Mouse (Mus musculus): ENCODE results near the gene Nup214. TPM values are rescaled to one million over a fixed set of nuclear protein-coding genes. Genes with fewer than 3 reads are reported as not detected.
"Not testable (repeated sequence)": the region's sequence is repeated elsewhere in the genome, so short reads cannot be mapped to it uniquely, and the experiment has no call there.

The Nup214 gene
- polyA plus RNA-seq, 1 experiment from 2014 or later = 87.4 TPM

- H3K27me3 ChIP-seq = no peaks in the 10 kb centered on the region
- WGBS = 94% methylated on average over 4 of the region's 4 CpGs
- peaks cover 81% of the 10 kb centered on the region for H3K36me3 ChIP-seq (replicated peaks)
- no peak overlapping the region for H3K27ac ChIP-seq
- ATAC-seq (ENCODE audit: low FRiP score) = no peak
- H3K4me2 ChIP-seq = no peak overlapping the region
- H3K9me3 ChIP-seq = no peaks in the 10 kb centered on the region
- no peak overlapping the region for H3K9ac ChIP-seq
- no peak overlapping the region for H3K4me3 ChIP-seq (replicated peaks)
- no peaks in the 10 kb centered on the region for H3K4me1 ChIP-seq
Measured at GRCm38 (mm10) chr2:32024372-32024771, 50.1 kb downstream of the Nup214 start.

GRCm38 (mm10) chr2:32029636-32030035, 55.4 kb downstream of the Nup214 start:
- 92% methylated on average over 3 of the region's 3 CpGs for WGBS
- H3K36me3 ChIP-seq (replicated peaks) = peaks cover 86% of the 10 kb centered on the region
- ATAC-seq (ENCODE audit: low FRiP score) = no peak

GRCm38 (mm10) chr2:32033436-32033835, 59.2 kb downstream of the Nup214 start:
- ATAC-seq (ENCODE audit: low FRiP score) = no peak
- WGBS = 94% methylated on average over 6 of the region's 6 CpGs
- peaks cover 85% of the 10 kb centered on the region for H3K36me3 ChIP-seq (replicated peaks)
- no peaks in the 10 kb centered on the region for H3K4me1 ChIP-seq
- H3K27ac ChIP-seq = no peak overlapping the region
- no peaks in the 10 kb centered on the region for H3K9me3 ChIP-seq
- H3K4me3 ChIP-seq (replicated peaks) = no peak overlapping the region
- H3K9ac ChIP-seq = no peak overlapping the region
- no peak overlapping the region for H3K4me2 ChIP-seq
- no peaks in the 10 kb centered on the region for H3K27me3 ChIP-seq

More at GRCm38 (mm10) chr2:32029636-32030035, 55.4 kb downstream of the Nup214 start:
- no peaks in the 10 kb centered on the region for H3K4me1 ChIP-seq
- no peak overlapping the region for H3K9ac ChIP-seq
- H3K4me2 ChIP-seq = no peak overlapping the region
- H3K27ac ChIP-seq = no peak overlapping the region
- H3K9me3 ChIP-seq = no peaks in the 10 kb centered on the region
- H3K4me3 ChIP-seq (replicated peaks) = no peak overlapping the region
- H3K27me3 ChIP-seq = no peaks in the 10 kb centered on the region

- no peaks in the 10 kb centered on the region for H3K9me3 ChIP-seq
- ATAC-seq (ENCODE audit: low FRiP score) = no peak
- H3K27me3 ChIP-seq = no peaks in the 10 kb centered on the region
- no peak overlapping the region for H3K4me2 ChIP-seq
- H3K9ac ChIP-seq = no peak overlapping the region
- 94% methylated on average over 6 of the region's 6 CpGs for WGBS
- H3K27ac ChIP-seq = no peak overlapping the region
- no peaks in the 10 kb centered on the region for H3K4me1 ChIP-seq
- H3K4me3 ChIP-seq (replicated peaks) = no peak overlapping the region
- H3K36me3 ChIP-seq (replicated peaks) = peaks cover 88% of the 10 kb centered on the region
Measured at GRCm38 (mm10) chr2:32034206-32034605, 60.0 kb downstream of the Nup214 start.

DNA sequence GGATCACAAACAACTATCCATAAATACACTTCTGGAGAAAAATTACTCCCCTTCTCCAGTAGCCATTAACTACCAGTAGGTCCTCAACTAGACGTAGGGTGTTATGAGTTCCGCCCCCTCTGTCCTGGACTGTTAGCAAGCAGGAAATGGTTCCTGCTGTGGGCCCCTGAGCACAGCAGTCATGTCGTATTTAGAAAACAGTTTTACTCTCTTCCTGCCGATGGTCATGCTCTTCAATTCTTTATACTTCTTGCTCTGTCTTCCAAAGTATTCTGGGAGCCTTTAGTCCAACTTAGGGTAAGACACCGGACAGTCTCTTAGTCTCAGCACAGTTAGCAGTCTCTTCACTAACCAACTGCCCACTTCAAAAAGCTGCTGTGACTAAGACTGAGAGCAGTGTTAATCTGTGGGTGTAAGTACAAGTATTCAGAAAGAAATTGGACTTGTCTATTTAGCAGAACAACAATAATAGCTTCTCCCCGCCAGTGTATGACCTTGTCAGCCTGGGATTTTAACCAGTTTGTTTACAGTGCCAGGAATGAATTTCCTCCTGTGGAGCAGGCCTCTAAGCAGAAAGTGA, 63.1 kb downstream of the Nup214 start:
- Histone ChIP-seq H3K4me1 (no peaks in the 10 kb centered on the region), H3K36me3 (replicated peaks) (peaks cover 90% of the 10 kb centered on the region), H3K27me3 (no peaks in the 10 kb centered on the region), H3K27ac (no peak overlapping the region), H3K9ac (no peak overlapping the region), H3K4me3 (replicated peaks) (no peak overlapping the region), H3K4me2 (no peak overlapping the region), H3K9me3 (no peaks in the 10 kb centered on the region)
- no peak for ATAC-seq (ENCODE audit: low FRiP score)
- 90% methylated on average over 6 of the region's 6 CpGs for WGBS

- Histone ChIP-seq H3K9me3 (no peaks in the 10 kb centered on the region), H3K9ac (no peak overlapping the region), H3K36me3 (replicated peaks) (peaks cover 90% of the 10 kb centered on the region), H3K27me3 (no peaks in the 10 kb centered on the region), H3K4me2 (no peak overlapping the region), H3K4me1 (no peaks in the 10 kb centered on the region), H3K27ac (no peak overlapping the region), H3K4me3 (replicated peaks) (no peak overlapping the region)
- no peak for ATAC-seq (ENCODE audit: low FRiP score)
- 87% methylated on average over 8 of the region's 8 CpGs for WGBS
Measured at GRCm38 (mm10) chr2:32038661-32039081, 64.4 kb downstream of the Nup214 start.

DNA sequence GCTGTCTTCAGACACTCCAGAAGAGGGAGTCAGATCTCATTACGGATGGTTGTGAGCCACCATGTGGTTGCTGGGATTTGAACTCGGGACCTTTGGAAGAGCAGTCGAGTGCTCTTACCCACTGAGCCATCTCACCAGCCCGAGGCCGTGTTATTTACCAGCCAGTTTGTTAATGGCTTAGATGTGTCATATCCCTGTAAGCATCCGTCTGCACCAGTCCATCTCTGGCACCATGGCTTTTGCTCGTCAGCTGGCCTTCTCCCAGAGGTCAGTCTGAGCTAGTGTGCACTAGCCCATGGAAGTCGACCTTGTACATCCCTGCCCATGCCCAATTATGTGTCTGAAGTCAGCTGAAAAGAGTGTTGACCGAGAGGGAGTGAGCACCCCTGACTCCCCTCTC, 66.4 kb downstream of the Nup214 start:
- H3K27ac ChIP-seq; ATAC-seq (ENCODE audit: low FRiP score); H3K9ac ChIP-seq; H3K27me3 ChIP-seq; H3K9me3 ChIP-seq; H3K4me2 ChIP-seq; H3K4me3 ChIP-seq (replicated peaks); H3K4me1 ChIP-seq: not testable (repeated sequence)
- WGBS = 97% methylated on average over 9 of the region's 9 CpGs
- peaks cover 89% of the 10 kb centered on the region for H3K36me3 ChIP-seq (replicated peaks)

GRCm38 (mm10) chr2:32041087-32041486, 66.9 kb downstream of the Nup214 start:
- ATAC-seq (ENCODE audit: low FRiP score) = no peak
- Histone ChIP-seq H3K27ac (no peak overlapping the region), H3K9me3 (no peaks in the 10 kb centered on the region), H3K27me3 (no peaks in the 10 kb centered on the region), H3K4me1 (no peaks in the 10 kb centered on the region), H3K4me3 (replicated peaks) (no peak overlapping the region), H3K4me2 (no peak overlapping the region), H3K36me3 (replicated peaks) (peaks cover 88% of the 10 kb centered on the region), H3K9ac (no peak overlapping the region)
- WGBS = 89% methylated on average over 2 of the region's 2 CpGs

DNA sequence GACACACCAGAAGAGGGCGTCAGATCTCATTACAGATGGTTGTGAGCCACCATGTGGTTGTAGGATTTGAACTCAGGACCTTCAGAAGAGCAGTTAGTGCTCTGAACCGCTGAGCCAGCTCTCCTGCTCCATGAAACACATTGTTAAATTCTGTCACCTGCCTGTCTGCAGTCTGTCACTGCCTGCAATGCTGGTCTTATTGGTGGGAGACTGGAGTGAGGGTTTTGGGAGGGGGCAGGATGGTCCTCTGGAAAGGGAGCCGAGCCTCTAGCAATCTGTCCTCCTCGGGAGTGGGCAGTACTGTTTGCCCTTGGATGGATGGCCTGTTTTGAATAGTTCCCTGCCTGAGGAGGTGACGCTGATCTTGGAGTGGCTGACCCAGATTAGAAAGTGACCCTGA, 69.6 kb downstream of the Nup214 start:
- no peaks in the 10 kb centered on the region for H3K9me3 ChIP-seq
- no peak overlapping the region for H3K9ac ChIP-seq
- H3K27ac ChIP-seq = no peak overlapping the region
- no peak overlapping the region for H3K4me3 ChIP-seq (replicated peaks)
- no peaks in the 10 kb centered on the region for H3K27me3 ChIP-seq
- H3K4me1 ChIP-seq = no peaks in the 10 kb centered on the region
- H3K36me3 ChIP-seq (replicated peaks) = peaks cover 85% of the 10 kb centered on the region
- ATAC-seq (ENCODE audit: low FRiP score) = no peak
- WGBS = 70% methylated on average over 5 of the region's 5 CpGs
- no peak overlapping the region for H3K4me2 ChIP-seq

GRCm38 (mm10) chr2:32045375-32045774, 71.1 kb downstream of the Nup214 start:
- peaks cover 85% of the 10 kb centered on the region for H3K36me3 ChIP-seq (replicated peaks)
- H3K9me3 ChIP-seq = no peaks in the 10 kb centered on the region
- no peak overlapping the region for H3K27ac ChIP-seq
- no peaks in the 10 kb centered on the region for H3K4me1 ChIP-seq
- no peak overlapping the region for H3K9ac ChIP-seq
- no peak overlapping the region for H3K4me3 ChIP-seq (replicated peaks)
- 89% methylated on average over 6 of the region's 6 CpGs for WGBS
- no peaks in the 10 kb centered on the region for H3K27me3 ChIP-seq
- no peak overlapping the region for H3K4me2 ChIP-seq
- no peak for ATAC-seq (ENCODE audit: low FRiP score)

DNA sequence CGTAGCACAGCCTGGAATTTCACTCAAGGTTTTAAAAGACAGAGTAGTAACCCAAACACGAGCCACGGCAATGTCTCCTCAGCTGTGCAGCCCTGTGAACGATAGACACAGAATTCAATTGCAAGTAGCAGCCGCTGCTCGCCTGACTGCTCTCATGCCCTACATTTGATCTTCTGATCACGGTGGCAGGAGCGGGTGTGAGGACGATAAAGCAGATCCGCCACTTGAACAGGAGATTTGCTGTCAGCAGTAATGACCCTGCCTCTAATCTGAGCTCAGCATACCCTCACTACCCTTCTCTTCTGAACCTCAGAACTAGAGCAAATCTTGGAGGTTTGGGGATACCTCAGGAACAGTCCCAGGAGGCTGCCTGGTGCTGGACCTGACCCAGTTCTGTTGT, 71.8 kb downstream of the Nup214 start:
- H3K4me1 ChIP-seq = no peaks in the 10 kb centered on the region
- no peak for ATAC-seq (ENCODE audit: low FRiP score)
- H3K9ac ChIP-seq = no peak overlapping the region
- no peaks in the 10 kb centered on the region for H3K27me3 ChIP-seq
- H3K4me2 ChIP-seq = no peak overlapping the region
- no peak overlapping the region for H3K27ac ChIP-seq
- H3K9me3 ChIP-seq = no peaks in the 10 kb centered on the region
- WGBS = 89% methylated on average over 10 of the region's 10 CpGs
- peaks cover 87% of the 10 kb centered on the region for H3K36me3 ChIP-seq (replicated peaks)
- no peak overlapping the region for H3K4me3 ChIP-seq (replicated peaks)

- Histone ChIP-seq H3K9me3 (no peaks in the 10 kb centered on the region), H3K4me1 (no peaks in the 10 kb centered on the region), H3K36me3 (replicated peaks) (peaks cover 87% of the 10 kb centered on the region), H3K4me2 (no peak overlapping the region), H3K27ac (no peak overlapping the region), H3K9ac (no peak overlapping the region), H3K4me3 (replicated peaks) (no peak overlapping the region), H3K27me3 (no peaks in the 10 kb centered on the region)
- ATAC-seq (ENCODE audit: low FRiP score) = no peak
- WGBS = 92% methylated on average over 10 of the region's 10 CpGs
Measured at GRCm38 (mm10) chr2:32047323-32047722, 73.1 kb downstream of the Nup214 start.

DNA sequence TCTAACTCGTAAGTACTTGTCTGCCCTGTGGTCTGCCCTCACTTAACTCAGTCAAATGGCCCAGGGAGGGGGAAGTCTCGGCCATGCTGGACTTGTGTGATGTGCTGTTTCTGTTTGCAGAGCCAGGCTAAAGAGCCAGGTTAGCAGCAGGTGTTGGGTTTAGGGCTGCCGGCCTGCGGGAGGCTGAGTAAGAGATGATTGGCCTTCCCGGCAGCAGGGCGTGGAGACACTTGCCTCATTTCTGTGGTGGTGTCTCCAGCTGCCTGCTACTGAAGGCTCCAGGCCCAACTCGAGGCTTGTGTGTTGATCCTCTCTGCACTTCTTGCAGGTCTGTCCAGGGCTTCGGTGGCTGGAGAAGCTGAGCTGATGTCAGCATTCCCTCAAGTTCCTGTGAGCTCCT, 77.6 kb downstream of the Nup214 start:
- Histone ChIP-seq H3K9ac (no peak overlapping the region), H3K27ac (no peak overlapping the region), H3K27me3 (no peaks in the 10 kb centered on the region), H3K4me1 (peaks cover 9% of the 10 kb centered on the region), H3K4me2 (no peak overlapping the region), H3K9me3 (no peaks in the 10 kb centered on the region), H3K4me3 (replicated peaks) (no peak overlapping the region), H3K36me3 (replicated peaks) (peaks cover 61% of the 10 kb centered on the region)
- WGBS = 89% methylated on average over 8 of the region's 8 CpGs
- no peak for ATAC-seq (ENCODE audit: low FRiP score)

Data from forebrain, embryonic 12.5 days (tissue).